Mouse (Mus musculus) ES-E14 (cell line): Measurements from ENCODE around the gene Gpc6. TPM values are rescaled to one million over a fixed set of nuclear protein-coding genes. Genes with fewer than 3 reads are reported as not detected.

Experiments
- DNase-seq: peaks from one replicate; pipeline ENCODE4 v3.0.0-alpha.2; 2013; ENCODE audit warnings: low read depth, low spot score
- H3K27ac ChIP-seq: 2 replicates; pipeline ENCODE4 v1.5.1; 2012; ENCODE audit warnings: low read depth, mild to moderate bottlenecking, low read length, moderate library complexity, mixed read lengths; ENCODE audit not compliant: poor library complexity, insufficient read depth, severe bottlenecking
- H3K36me3 ChIP-seq: 2 replicates; pipeline ENCODE4 v1.6.1; 2012; ENCODE audit warnings: mild to moderate bottlenecking, low read length, moderate library complexity, mixed read lengths; ENCODE audit not compliant: control insufficient read depth, poor library complexity, insufficient read depth, severe bottlenecking
- H3K4me1 ChIP-seq, 2 experiments: fragments of 150-350 bp in 1 of 2; sonication (generic) in 1 of 2; 2 replicates each; pipeline ENCODE4 v1.6.1; 2012; ENCODE audit warnings: low read length in 2 of 2, mild to moderate bottlenecking in 1 of 2, mixed read lengths in 1 of 2; ENCODE audit not compliant: control insufficient read depth in 2 of 2, insufficient read depth in 2 of 2, poor library complexity in 1 of 2
- H3K4me3 ChIP-seq, 2 experiments: fragments of 150-350 bp in 1 of 2; sonication (generic) in 1 of 2; 2 replicates each; pipeline ENCODE4 v1.5.1; 2012; ENCODE audit warnings: low read length in 2 of 2, low read depth in 1 of 2, mild to moderate bottlenecking in 1 of 2, mixed read lengths in 1 of 2; ENCODE audit not compliant: insufficient read depth in 1 of 2, poor library complexity in 1 of 2, severe bottlenecking in 1 of 2
- H3K9ac ChIP-seq: 2 replicates; pipeline ENCODE4 v1.6.1; 2012; ENCODE audit warnings: low read depth, mild to moderate bottlenecking, low read length, mixed read lengths; ENCODE audit not compliant: poor library complexity, insufficient read depth, severe bottlenecking
- H3K9me3 ChIP-seq: fragments of 150-350 bp; sonication (generic); 2 replicates; pipeline ENCODE4 v1.6.1; 2012; ENCODE audit warnings: low read depth, mild to moderate bottlenecking, low read length; ENCODE audit not compliant: control insufficient read depth, insufficient read depth
- CHD2 ChIP-seq: IDR thresholded peaks from 2 replicates; pipeline ENCODE4 v1.6.1; 2014; ENCODE audit warnings: mild to moderate bottlenecking, low read depth, low read length, inconsistent platforms
- HCFC1 ChIP-seq: IDR thresholded peaks from 2 replicates; pipeline ENCODE4 v1.6.1; 2012; ENCODE audit warnings: low read length, inconsistent platforms, borderline replicate concordance; ENCODE audit not compliant: insufficient read depth
- MAFK ChIP-seq: IDR thresholded peaks from 2 replicates; pipeline ENCODE4 v1.6.1; 2014; ENCODE audit warnings: mild to moderate bottlenecking, low read depth, low read length, inconsistent platforms; ENCODE audit not compliant: insufficient read depth
- ZC3H11A ChIP-seq: IDR thresholded peaks from 2 replicates; pipeline ENCODE4 v1.6.1; 2012; ENCODE audit warnings: low read depth, mild to moderate bottlenecking, inconsistent platforms, low read length, borderline replicate concordance
- ZNF384 ChIP-seq: IDR thresholded peaks from 2 replicates; pipeline ENCODE4 v1.6.1; 2012; ENCODE audit warnings: low read depth, low read length, inconsistent platforms
- in situ Hi-C, 2 experiments: fragments of 600-800 bp; cut with MboI; formaldehyde crosslinking; loops; one replicate each; pipeline ENCODE4 v1.15.1; 2025; ENCODE audit warnings: low sequenced_read_pairs in 2 of 2, inconsistent platforms in 1 of 2; ENCODE audit not compliant: unreplicated experiment in 2 of 2
- total RNA-seq: library from RNA; depleted of rRNA; stranded (reverse); fragments of 300-350 nt; gene quantifications from 2 replicates; pipeline ENCODE4 v1.2.3, GENCODE M21; 2012

The Gpc6 gene
- total RNA-seq, 1 experiment: 3.2 TPM

DNA sequence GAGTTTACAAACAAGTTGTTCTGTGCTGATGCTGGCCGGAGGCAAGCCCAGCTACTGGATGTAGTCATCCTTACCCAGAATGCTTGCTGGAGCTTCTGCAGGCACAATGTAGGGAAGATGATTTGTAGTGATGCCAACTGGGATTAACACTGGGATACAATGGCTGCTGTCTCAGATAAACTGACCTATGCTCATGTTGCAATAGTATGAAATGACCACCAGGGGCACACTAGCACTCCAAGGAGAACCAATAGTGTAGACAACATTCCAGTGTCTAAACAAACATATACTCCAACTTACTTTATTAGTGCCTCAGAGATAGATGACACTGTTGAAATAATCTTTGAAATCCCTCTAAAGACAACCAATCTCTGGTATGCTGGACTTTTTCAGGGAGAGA lies 206.2 kb downstream of the Gpc6 start:
- in situ Hi-C loops: no loop called here
- H3K9ac ChIP-seq: no peak overlapping the region
- no peaks in the 10 kb centered on the region for H3K9me3 ChIP-seq
- TF ChIP-seq CHD2: no peak
- no peak for TF ChIP-seq MAFK
- TF ChIP-seq ZNF384: no peak
- no peak for TF ChIP-seq ZC3H11A
- TF ChIP-seq HCFC1: no peak
- H3K4me3 ChIP-seq: no peak overlapping the region
- H3K4me1 ChIP-seq: no peaks in the 10 kb centered on the region
- H3K36me3 ChIP-seq: no peaks in the 10 kb centered on the region
- H3K27ac ChIP-seq: no peak overlapping the region
- peak; percentile 8 for DNase-seq

DNA sequence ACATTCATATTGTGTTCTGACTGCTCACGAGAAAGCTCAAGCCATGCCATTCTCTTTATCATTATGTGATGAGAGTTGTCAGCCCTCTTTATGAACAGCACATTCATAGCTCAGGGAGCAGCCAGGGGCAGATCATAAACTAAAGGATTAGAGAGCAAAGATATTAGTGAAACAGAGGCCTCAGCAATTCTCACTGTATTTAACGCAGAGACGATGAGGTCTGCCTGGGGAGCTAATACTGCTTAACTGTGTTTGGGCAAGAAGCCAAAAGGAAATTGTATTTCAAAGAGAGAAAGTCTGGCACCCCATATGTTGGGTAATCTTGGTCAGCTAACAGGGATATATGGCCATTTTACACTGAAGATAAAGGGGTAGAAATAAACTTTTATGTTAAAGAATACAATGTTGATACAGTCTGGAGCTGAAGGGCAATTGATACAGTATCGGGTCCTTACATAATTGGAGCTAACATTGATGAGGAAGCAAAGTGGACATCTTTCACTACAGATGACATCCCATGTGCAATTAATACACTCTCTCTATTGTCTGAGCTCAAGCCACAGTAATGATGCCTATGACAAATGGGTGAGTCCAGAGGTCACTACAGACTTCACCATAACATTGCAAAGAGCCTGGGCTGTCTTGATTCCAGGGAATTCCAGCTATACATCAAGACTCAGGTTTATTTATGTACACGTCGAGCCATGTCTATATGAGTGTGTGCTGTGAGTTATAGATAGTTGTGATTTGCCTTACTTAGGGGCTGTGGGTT lies 216.1 kb downstream of the Gpc6 start:
- in situ Hi-C loops: no loop called here
- H3K9ac ChIP-seq: no peak overlapping the region
- no peak overlapping the region for H3K27ac ChIP-seq
- no peak overlapping the region for H3K4me3 ChIP-seq
- no peaks in the 10 kb centered on the region for H3K36me3 ChIP-seq
- no peaks in the 10 kb centered on the region for H3K9me3 ChIP-seq
- TF ChIP-seq ZNF384 (no peak), MAFK (no peak), ZC3H11A (no peak), CHD2 (no peak)
- H3K4me1 ChIP-seq: no peaks in the 10 kb centered on the region
- DNase-seq: no peak

DNA sequence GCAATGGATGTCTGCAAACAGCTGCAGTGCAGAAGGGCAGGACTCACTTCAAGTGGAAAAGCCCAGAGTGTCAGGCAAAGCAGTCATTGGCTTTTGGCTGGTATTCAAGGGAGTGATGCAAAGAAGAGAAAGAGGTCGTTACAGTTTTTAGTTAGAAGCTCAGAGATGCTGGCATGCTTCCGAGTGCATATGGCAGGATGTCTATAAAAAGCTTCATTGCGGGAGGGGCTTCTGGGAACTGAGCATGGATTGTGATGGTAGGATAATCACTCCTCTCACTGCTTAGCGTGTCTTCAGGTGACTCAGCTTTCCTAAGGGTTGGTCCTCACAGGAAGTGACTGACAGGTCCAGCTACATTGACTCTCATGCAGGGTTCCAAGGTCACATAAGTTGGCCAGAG lies 221.0 kb downstream of the Gpc6 start:
- in situ Hi-C loops: no loop called here

DNA sequence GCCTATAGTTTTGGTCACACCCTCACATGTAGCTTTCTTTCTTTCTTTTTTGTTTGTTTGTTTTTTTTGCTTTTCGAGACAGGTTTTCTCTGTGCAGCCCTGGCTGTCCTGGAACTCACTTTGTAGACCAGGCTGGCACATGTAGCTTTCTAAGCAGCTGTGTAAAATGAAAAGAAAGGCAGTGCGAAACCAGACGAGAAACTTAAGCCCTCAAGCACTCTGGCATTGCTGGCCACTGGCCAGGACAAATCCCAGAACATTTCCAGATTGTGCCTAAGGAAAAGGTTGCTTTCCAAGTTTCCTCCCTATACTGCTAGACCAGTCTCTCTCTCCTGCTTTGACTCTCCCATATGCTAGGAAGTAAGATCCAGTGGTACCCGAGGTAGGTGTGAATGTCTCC lies 221.6 kb downstream of the Gpc6 start:
- in situ Hi-C loops: no loop called here
- H3K4me3 ChIP-seq: no peak overlapping the region
- DNase-seq: no peak
- H3K36me3 ChIP-seq: no peaks in the 10 kb centered on the region
- no peak overlapping the region for H3K27ac ChIP-seq
- no peak overlapping the region for H3K9ac ChIP-seq
- no peaks in the 10 kb centered on the region for H3K4me1 ChIP-seq
- no peaks in the 10 kb centered on the region for H3K9me3 ChIP-seq
- no peak for TF ChIP-seq MAFK
- TF ChIP-seq CHD2: no peak
- no peak for TF ChIP-seq ZC3H11A
- TF ChIP-seq HCFC1: no peak
- no peak for TF ChIP-seq ZNF384

More for the DNA sequence above, 221.0 kb downstream of the Gpc6 start:
- no peaks in the 10 kb centered on the region for H3K9me3 ChIP-seq
- H3K4me3 ChIP-seq: no peak overlapping the region
- H3K27ac ChIP-seq: no peak overlapping the region
- H3K36me3 ChIP-seq: no peaks in the 10 kb centered on the region
- no peak overlapping the region for H3K9ac ChIP-seq
- no peak for DNase-seq
- H3K4me1 ChIP-seq: no peaks in the 10 kb centered on the region
- TF ChIP-seq HCFC1 (no peak), ZNF384 (no peak), MAFK (no peak), CHD2 (no peak), ZC3H11A (no peak)

DNA sequence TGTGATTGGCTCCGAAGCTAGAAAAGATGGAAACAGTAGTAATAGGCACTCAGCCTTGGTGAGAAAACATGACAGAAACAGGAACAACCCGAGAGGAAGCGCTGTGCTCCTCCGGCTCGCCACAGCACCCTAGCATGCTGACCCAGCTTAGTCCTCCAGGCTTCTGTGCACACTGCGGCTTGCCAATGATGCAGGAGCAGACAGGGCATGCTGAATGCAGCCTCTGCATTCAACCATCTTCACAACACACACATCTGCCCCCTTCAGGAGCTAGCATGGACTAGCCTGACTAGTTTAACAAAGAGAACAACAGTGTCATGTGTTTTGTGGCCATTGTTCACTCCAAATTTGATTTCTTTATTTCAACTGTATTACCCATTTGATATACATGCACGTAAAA lies 226.5 kb downstream of the Gpc6 start:
- no peaks in the 10 kb centered on the region for H3K9me3 ChIP-seq
- TF ChIP-seq HCFC1 (no peak), CHD2 (no peak)
- no peaks in the 10 kb centered on the region for H3K36me3 ChIP-seq
- in situ Hi-C loops: no loop called here
- no peak overlapping the region for H3K4me3 ChIP-seq
- no peaks in the 10 kb centered on the region for H3K4me1 ChIP-seq
- no peak for DNase-seq
- no peak overlapping the region for H3K9ac ChIP-seq
- no peak overlapping the region for H3K27ac ChIP-seq
